Mouse (Mus musculus): ENCODE measurements around the gene Gm5148. TPM values are rescaled to one million over a fixed set of nuclear protein-coding genes. Genes with fewer than 3 reads are reported as not detected.

Gm5148 gene
- polyA plus RNA-seq, 1 experiment from 2014 or later = 5.9 TPM

DNA sequence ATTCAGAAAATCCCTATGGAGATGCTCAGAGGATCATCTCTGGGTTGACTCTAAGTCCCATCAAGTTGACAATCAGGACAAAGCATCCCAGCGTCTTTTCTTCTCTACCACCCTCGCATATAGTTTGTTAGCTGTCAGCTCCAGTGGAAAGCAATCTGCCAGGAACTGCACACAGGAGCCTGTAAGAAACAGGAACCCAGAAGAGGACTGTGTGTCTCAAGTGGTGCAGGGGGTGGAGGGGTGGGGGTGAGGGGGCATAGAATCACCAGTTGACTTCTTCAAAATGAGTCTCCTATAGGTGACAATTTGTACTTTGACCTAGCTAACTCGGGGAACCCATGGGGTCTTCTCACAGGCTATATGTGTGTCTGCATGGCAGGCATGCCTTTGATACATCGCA, 12.7 kb downstream of the Gm5148 start:
- H3K9me3 ChIP-seq (ENCODE audit: control insufficient read depth, low read length) = no peaks in the 10 kb centered on the region
- WGBS = 58% methylated on average over 4 of the region's 4 CpGs
- ATAC-seq = no peak
- H3K27ac ChIP-seq (ENCODE audit: low read length) = 0 out of 2 replicates have a peak overlapping the region, but pooled peaks have one; percentile 23
- no peak overlapping the region for H3K9ac ChIP-seq (ENCODE audit: low read depth, low read length)
- H3K4me2 ChIP-seq (ENCODE audit: low read depth, low read length) = no peak overlapping the region
- no peaks in the 10 kb centered on the region for H3K27me3 ChIP-seq (replicated peaks; ENCODE audit: control insufficient read depth, insufficient read depth, low read length)
- peaks cover 4% of the 10 kb centered on the region; the same call in 1 of the 2 replicates for H3K4me1 ChIP-seq (ENCODE audit: control insufficient read depth, insufficient read depth, low read length)
- H3K4me3 ChIP-seq (ENCODE audit: low read length) = no peak overlapping the region
- H3K36me3 ChIP-seq (ENCODE audit: control insufficient read depth, insufficient read depth, low read length) = no peaks in the 10 kb centered on the region

DNA sequence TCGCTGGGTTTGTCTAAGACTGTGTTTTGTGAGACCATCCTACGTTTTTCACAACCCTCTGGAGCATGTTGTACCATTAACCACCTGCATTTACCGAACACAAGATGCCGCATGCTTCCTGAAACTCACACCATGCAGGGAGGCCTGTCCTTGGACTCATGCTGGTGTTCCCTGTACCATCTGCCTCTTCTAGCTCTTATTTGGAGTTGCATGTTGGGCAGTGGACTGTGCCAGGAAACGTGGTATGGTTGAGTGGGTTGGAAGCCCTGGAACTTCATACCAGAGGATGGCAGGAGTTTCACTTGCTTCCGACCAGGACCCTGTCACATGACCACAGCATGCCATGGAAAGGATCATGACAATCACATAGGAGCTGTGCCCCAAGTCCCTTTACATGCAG, 16.5 kb downstream of the Gm5148 start:
- no peaks in the 10 kb centered on the region for H3K27me3 ChIP-seq (replicated peaks; ENCODE audit: control insufficient read depth, insufficient read depth, low read length)
- ATAC-seq = no peak
- no peak overlapping the region for H3K4me2 ChIP-seq (ENCODE audit: low read depth, low read length)
- WGBS = 78% methylated on average over 6 of the region's 6 CpGs
- H3K27ac ChIP-seq (ENCODE audit: low read length) = no peak overlapping the region
- H3K4me3 ChIP-seq (ENCODE audit: low read length) = no peak overlapping the region
- peaks cover 12% of the 10 kb centered on the region for H3K4me1 ChIP-seq (ENCODE audit: control insufficient read depth, insufficient read depth, low read length)
- no peak overlapping the region for H3K9ac ChIP-seq (ENCODE audit: low read depth, low read length)
- H3K9me3 ChIP-seq (ENCODE audit: control insufficient read depth, low read length) = no peaks in the 10 kb centered on the region
- no peaks in the 10 kb centered on the region for H3K36me3 ChIP-seq (ENCODE audit: control insufficient read depth, insufficient read depth, low read length)

DNA sequence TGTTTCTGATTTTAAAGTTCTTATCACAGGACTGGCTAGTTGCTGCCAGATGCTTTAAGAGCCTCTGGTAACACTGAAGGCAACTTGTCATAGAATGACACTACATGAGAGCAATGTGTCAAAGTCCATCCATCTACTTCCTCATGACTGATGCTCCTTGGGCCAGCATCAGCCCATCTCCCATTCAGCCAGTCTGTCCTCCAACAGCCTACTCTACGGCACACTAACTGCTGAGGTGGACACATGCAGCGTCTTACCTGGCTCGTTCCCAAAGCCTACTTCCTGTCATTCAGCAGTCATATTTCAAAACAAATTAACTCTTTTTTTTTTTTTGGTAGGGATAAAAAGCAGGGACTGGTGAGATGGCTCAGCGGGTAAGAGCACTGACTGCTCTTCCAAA, 17.9 kb downstream of the Gm5148 start:
- H3K4me2 ChIP-seq (ENCODE audit: low read depth, low read length) = no peak overlapping the region
- no peaks in the 10 kb centered on the region for H3K36me3 ChIP-seq (ENCODE audit: control insufficient read depth, insufficient read depth, low read length)
- no peak overlapping the region for H3K9ac ChIP-seq (ENCODE audit: low read depth, low read length)
- peaks cover 8% of the 10 kb centered on the region; the same call in 1 of the 2 replicates for H3K4me1 ChIP-seq (ENCODE audit: control insufficient read depth, insufficient read depth, low read length)
- WGBS = 68% methylated on average over 4 of the region's 4 CpGs
- H3K27me3 ChIP-seq (replicated peaks; ENCODE audit: control insufficient read depth, insufficient read depth, low read length) = no peaks in the 10 kb centered on the region
- H3K4me3 ChIP-seq (ENCODE audit: low read length) = no peak overlapping the region
- H3K9me3 ChIP-seq (ENCODE audit: control insufficient read depth, low read length) = no peaks in the 10 kb centered on the region
- H3K27ac ChIP-seq (ENCODE audit: low read length) = no peak overlapping the region
- peak; percentile 62 for ATAC-seq

DNA sequence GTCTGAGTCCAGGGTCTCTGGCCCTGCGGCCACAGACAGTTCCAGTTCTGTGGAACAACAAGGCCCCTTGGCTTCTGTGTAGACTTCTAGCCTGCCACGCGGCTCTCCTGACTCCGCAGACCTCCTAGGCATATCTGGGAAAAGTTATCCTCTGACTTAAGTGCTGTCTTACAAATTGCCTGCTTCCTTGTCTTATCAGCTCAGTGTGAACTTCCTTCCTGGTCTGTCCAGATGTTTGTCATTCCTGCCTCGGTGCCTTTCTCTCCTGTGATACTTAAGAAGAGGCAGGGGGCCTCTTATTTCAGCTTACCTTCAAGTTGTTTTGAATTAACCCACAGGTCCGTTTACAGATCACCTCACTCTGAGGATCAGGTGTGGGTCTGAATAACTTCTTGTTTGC, 18.9 kb downstream of the Gm5148 start:
- ATAC-seq = peak; percentile 38; the same call in 1 of the 2 replicates
- H3K36me3 ChIP-seq (ENCODE audit: control insufficient read depth, insufficient read depth, low read length) = no peaks in the 10 kb centered on the region
- no peak overlapping the region for H3K4me2 ChIP-seq (ENCODE audit: low read depth, low read length)
- H3K27ac ChIP-seq (ENCODE audit: low read length) = 0 out of 2 replicates have a peak overlapping the region, but pooled peaks have one; percentile 23
- H3K4me3 ChIP-seq (ENCODE audit: low read length) = no peak overlapping the region
- H3K4me1 ChIP-seq (ENCODE audit: control insufficient read depth, insufficient read depth, low read length) = peaks cover 8% of the 10 kb centered on the region; the same call in 1 of the 2 replicates
- no peaks in the 10 kb centered on the region for H3K27me3 ChIP-seq (replicated peaks; ENCODE audit: control insufficient read depth, insufficient read depth, low read length)
- no peaks in the 10 kb centered on the region for H3K9me3 ChIP-seq (ENCODE audit: control insufficient read depth, low read length)
- H3K9ac ChIP-seq (ENCODE audit: low read depth, low read length) = no peak overlapping the region
- WGBS = 33% methylated on average over 6 of the region's 6 CpGs

DNA sequence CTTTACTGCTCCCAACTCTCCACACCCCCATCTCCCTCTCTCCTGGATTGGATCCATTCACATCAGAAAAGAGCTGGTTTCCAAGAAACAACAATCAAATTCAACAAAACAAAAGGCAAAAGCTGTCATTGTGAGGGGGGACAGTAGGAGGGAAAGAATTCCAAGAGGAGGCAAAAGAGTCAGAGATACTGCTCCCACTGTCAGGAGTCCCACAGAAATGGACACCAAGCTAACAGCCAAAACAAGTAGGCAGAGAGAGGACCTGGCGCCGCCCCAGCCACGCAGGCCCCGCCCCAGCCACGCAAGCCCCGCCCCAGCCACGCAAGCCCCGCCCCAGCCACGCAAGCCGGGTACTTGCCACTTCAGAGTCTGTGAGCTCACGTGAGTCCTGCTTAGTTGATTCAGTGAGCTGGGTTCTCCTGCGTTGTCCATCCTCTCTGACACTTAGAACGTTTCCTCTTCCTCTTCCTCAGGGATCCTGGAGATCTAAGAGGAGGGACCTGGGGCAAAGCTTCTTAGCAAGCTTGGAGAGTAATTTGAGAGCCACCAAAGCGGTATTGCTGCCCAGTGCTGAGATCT, 19.5 kb downstream of the Gm5148 start:
- no peaks in the 10 kb centered on the region for H3K9me3 ChIP-seq (ENCODE audit: control insufficient read depth, low read length)
- no peaks in the 10 kb centered on the region for H3K27me3 ChIP-seq (replicated peaks; ENCODE audit: control insufficient read depth, insufficient read depth, low read length)
- H3K9ac ChIP-seq (ENCODE audit: low read depth, low read length) = no peak overlapping the region
- no peak overlapping the region for H3K4me3 ChIP-seq (ENCODE audit: low read length)
- WGBS = 48% methylated on average over 14 of the region's 14 CpGs
- peak; percentile 48 for ATAC-seq
- H3K36me3 ChIP-seq (ENCODE audit: control insufficient read depth, insufficient read depth, low read length) = no peaks in the 10 kb centered on the region
- H3K27ac ChIP-seq (ENCODE audit: low read length) = no peak overlapping the region
- peaks cover 8% of the 10 kb centered on the region; the same call in 1 of the 2 replicates for H3K4me1 ChIP-seq (ENCODE audit: control insufficient read depth, insufficient read depth, low read length)
- H3K4me2 ChIP-seq (ENCODE audit: low read depth, low read length) = no peak overlapping the region

DNA sequence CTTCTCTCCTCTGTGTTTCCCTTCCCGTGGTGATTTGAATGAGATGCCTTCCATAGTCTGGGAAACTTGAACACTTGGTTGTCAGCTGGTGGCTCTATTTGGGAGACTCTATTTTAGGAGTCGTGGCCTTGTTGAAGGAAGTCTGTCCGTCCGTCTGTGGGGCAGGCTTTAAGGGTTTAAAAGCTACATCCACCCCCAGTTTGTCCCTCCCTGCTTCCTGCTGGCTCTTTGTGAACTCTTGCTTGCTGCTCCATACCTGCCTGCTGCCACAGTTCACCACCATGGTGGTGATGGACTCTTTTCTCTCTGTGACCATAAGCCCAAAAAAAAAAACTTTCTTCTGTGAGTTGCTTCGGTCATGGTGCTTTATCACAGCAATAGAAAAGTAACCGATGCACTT, 21.2 kb downstream of the Gm5148 start:
- H3K4me1 ChIP-seq (ENCODE audit: control insufficient read depth, insufficient read depth, low read length) = peaks cover 8% of the 10 kb centered on the region; the same call in 1 of the 2 replicates
- 93% methylated on average over 6 of the region's 6 CpGs for WGBS
- H3K9ac ChIP-seq (ENCODE audit: low read depth, low read length) = no peak overlapping the region
- no peak overlapping the region for H3K4me2 ChIP-seq (ENCODE audit: low read depth, low read length)
- ATAC-seq = no peak
- H3K27ac ChIP-seq (ENCODE audit: low read length) = no peak overlapping the region
- H3K9me3 ChIP-seq (ENCODE audit: control insufficient read depth, low read length) = no peaks in the 10 kb centered on the region
- H3K36me3 ChIP-seq (ENCODE audit: control insufficient read depth, insufficient read depth, low read length) = no peaks in the 10 kb centered on the region
- H3K4me3 ChIP-seq (ENCODE audit: low read length) = no peak overlapping the region
- H3K27me3 ChIP-seq (replicated peaks; ENCODE audit: control insufficient read depth, insufficient read depth, low read length) = no peaks in the 10 kb centered on the region

DNA sequence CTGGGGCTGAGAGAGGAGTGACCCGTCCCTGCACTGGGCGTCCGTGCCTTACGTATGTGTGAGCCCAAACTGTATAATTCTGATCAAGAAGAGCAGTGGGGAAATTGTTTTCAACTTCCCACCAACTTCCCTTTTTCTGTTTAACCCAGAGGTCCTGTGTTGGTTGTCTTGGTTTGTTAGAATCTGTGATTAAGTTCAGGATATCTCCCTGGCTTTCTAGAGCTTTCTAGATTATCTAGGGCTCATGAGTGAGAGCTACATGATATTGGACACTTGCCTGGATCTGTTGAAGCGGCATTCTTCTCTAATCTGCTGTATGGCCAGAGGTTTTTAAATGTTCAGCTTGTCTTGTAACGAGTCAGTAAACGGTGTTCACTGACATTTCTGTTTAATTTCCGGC, 30.7 kb downstream of the Gm5148 start:
- Histone ChIP-seq H3K9ac (ENCODE audit: low read depth, low read length) (no peak overlapping the region), H3K4me3 (ENCODE audit: low read length) (no peak overlapping the region)
- 79% methylated on average over 8 of the region's 8 CpGs for WGBS

DNA sequence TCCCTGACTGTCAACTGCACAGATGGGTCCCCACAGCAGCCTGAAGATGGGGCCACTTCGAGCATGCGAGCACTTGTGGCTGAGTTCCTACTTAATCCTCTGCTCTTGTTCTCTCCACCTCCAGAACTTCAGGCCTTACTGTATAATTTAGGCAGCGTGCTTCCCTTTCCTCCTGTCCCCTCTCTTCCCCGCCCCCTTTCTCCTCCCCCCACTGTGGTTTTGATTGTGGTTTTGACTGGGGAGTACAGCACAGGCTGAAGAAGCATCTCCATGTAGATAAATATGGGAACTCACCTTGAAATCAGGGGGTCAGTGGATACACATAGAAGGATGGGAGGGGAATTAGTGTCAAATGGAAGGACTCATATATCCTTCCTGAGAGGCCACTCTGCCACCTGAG, 31.3 kb downstream of the Gm5148 start:
- no peaks in the 10 kb centered on the region for H3K4me1 ChIP-seq (ENCODE audit: control insufficient read depth, insufficient read depth, low read length)
- H3K4me2 ChIP-seq (ENCODE audit: low read depth, low read length) = no peak overlapping the region
- no peak overlapping the region for H3K4me3 ChIP-seq (ENCODE audit: low read length)
- H3K27me3 ChIP-seq (replicated peaks; ENCODE audit: control insufficient read depth, insufficient read depth, low read length) = no peaks in the 10 kb centered on the region
- no peak overlapping the region for H3K9ac ChIP-seq (ENCODE audit: low read depth, low read length)
- 81% methylated on average over 4 of the region's 4 CpGs for WGBS
- no peaks in the 10 kb centered on the region for H3K36me3 ChIP-seq (ENCODE audit: control insufficient read depth, insufficient read depth, low read length)
- no peaks in the 10 kb centered on the region for H3K9me3 ChIP-seq (ENCODE audit: control insufficient read depth, low read length)
- no peak for ATAC-seq
- no peak overlapping the region for H3K27ac ChIP-seq (ENCODE audit: low read length)

More for the DNA sequence above, 30.7 kb downstream of the Gm5148 start:
- no peak overlapping the region for H3K27ac ChIP-seq (ENCODE audit: low read length)
- no peak overlapping the region for H3K4me2 ChIP-seq (ENCODE audit: low read depth, low read length)
- no peak for ATAC-seq
- no peaks in the 10 kb centered on the region for H3K27me3 ChIP-seq (replicated peaks; ENCODE audit: control insufficient read depth, insufficient read depth, low read length)
- no peaks in the 10 kb centered on the region for H3K36me3 ChIP-seq (ENCODE audit: control insufficient read depth, insufficient read depth, low read length)
- no peaks in the 10 kb centered on the region for H3K4me1 ChIP-seq (ENCODE audit: control insufficient read depth, insufficient read depth, low read length)
- no peaks in the 10 kb centered on the region for H3K9me3 ChIP-seq (ENCODE audit: control insufficient read depth, low read length)

DNA sequence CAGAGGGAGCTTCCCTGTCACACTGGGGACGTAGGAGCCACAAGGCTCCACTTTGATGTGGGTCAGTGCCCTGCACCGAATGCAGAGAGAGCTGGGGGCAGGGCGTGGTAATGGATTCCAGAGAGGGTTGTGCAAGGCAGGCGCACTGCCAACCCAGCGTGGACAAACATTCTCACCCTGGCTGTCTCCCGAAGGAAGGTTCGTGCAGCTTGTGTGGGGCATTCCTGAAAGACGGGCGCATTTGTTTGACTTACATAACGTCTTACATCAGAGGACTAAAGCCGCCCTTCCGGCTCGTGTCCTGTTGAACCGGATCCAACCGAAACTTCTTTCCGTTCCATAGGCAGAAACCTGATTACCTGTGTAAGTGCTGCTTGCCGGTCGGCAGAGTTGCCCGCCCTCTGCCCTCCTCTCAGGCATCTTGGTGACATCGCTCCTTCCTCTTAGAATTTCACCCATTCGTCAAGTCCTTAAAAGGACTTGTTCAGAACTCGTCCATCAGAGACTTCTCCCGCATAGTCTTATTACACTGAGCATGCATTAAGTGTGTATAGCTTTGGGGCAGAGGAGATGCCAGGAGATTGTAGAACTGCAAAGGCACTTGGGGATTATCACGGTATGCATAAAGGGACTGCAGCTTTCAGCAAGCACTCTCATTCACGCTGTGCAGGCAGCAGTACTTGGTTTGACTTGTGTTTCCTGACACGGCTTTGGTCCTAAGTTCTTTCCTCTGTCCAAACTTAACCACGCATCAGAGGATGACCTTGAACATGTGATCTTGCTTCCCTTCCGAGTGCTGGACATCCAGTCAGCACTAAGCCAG, 36.9 kb downstream of the Gm5148 start:
- Histone ChIP-seq H3K27me3 (replicated peaks; ENCODE audit: control insufficient read depth, insufficient read depth, low read length) (no peaks in the 10 kb centered on the region), H3K27ac (ENCODE audit: low read length) (peak overlapping the region; percentile 53), H3K4me2 (ENCODE audit: low read depth, low read length) (peak overlapping the region; percentile 63), H3K4me3 (ENCODE audit: low read length) (peak overlapping the region; percentile 35), H3K36me3 (ENCODE audit: control insufficient read depth, insufficient read depth, low read length) (no peaks in the 10 kb centered on the region), H3K9me3 (ENCODE audit: control insufficient read depth, low read length) (no peaks in the 10 kb centered on the region), H3K9ac (ENCODE audit: low read depth, low read length) (peak overlapping the region; percentile 50), H3K4me1 (ENCODE audit: control insufficient read depth, insufficient read depth, low read length) (peaks cover 15% of the 10 kb centered on the region)
- WGBS = 22% methylated on average over 28 of the region's 28 CpGs
- peak; percentile 81 for ATAC-seq
